Mouse (Mus musculus): ENCODE results near the gene Ralgds.

- TF ChIP-seq POLR2A (IDR thresholded peaks at IDR 0.05; ENCODE audit: low read depth, low read length): no peak
- TF ChIP-seq CTCF (IDR thresholded peaks at IDR 0.05; ENCODE audit: borderline replicate concordance, insufficient read depth, low read length): no peak
Measured at GRCm38 (mm10) chr2:28536766-28537633, 24.1 kb downstream of the Ralgds start.
